Mouse (Mus musculus): ENCODE data around the gene Tecta. TPM values are rescaled to one million over a fixed set of nuclear protein-coding genes. Genes with fewer than 3 reads are reported as not detected.

The Tecta gene
- total RNA-seq, 4 experiments from 2014 or later = 0.14 to 0.39 (median 0.18) TPM

DNA sequence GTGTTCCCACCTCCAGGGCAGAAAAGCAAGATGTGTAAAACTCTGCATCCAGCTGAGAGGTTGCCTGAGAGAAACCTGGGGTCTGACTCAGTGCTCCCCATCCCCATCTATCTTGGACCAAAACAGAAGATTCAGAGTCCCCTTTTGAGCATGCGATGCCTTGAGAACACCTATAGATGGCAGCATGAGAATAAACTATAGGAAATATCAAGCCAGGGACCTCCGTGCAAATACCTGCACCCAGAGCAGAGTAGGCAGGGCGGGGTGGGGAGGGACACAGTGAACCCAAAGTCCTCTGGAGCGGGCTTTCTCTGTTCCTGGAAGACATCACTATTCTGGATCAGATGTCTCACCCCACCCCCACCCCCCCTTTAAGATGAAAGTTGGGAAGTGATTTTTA, 11.2 kb downstream of the Tecta start:
- no peak for DNase-seq (ENCODE audit: low spot score in 2 of 2)

DNA sequence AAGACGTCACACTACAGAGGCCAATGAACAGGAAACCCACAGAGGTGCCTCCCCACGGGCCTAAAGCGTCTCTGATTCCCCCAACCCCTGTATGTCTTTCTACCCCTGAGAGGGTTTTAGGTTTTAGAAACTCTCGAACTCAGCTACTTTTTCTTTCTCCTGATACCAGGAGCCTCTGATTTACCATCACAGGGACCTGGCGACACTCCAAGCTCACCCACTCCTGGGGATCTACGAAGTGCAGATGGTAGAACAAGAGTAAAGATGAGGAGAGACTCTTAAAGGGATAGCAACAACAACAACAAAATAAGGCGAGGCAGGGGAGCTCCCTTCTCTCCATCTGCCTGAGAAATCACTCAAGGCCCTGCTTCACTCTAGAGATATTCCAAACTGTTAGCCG, 12.7 kb downstream of the Tecta start:
- DNase-seq (ENCODE audit: low spot score in 2 of 2) = no peak

DNA sequence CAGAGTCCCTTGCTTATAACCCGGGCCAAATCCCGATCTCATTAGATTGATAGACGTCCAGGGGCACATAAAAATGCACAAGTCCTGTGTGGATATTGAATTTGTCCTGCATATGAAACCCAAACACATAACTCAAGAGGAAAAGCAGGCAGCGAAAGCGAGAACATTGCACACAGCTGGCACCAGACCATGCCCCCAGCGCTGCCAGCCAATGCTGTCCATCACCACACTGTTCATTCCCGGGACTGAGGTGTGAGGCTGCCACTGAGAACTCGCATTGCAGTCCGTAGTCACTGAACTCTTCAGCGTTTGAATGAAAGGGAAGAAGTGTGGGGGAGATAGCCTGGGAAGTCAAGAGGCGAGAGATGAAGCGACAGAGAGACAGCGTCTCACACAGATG, 14.1 kb downstream of the Tecta start:
- no peak for DNase-seq (ENCODE audit: low spot score in 2 of 2)

DNA sequence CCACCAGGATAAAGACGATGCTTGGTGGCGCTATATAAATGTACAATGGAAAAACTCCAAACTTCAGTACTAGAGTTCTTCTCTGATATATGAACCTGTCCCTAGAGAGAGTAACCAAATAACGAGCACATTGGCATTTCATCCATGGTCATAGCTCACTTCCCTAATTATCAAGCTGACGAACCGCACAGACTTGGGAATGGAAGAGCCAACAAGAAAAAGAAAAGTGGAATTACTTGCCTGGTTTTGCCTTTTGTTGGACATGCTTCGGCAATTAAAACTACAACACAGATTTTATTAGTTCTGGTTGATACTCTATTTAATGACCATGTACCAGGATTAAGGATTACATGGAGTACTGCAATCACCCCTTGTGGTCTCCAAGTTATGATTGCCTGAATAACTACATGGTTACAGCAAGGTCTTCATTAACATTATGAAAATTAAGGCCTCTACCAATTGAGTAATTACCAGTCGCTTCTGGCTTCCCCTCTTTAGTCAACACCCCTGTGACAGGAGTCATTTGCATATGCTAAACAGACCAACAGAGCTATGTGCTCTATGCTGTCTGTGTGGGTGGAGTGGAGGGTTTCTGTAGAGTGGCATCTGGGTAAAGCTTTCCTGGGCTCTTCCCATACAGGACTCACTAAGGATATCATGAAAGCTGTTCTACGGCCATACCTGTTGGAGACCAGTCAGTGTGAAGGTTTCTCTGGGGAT, 16.9 kb downstream of the Tecta start:
- no peak for DNase-seq (ENCODE audit: low spot score in 2 of 2)

DNA sequence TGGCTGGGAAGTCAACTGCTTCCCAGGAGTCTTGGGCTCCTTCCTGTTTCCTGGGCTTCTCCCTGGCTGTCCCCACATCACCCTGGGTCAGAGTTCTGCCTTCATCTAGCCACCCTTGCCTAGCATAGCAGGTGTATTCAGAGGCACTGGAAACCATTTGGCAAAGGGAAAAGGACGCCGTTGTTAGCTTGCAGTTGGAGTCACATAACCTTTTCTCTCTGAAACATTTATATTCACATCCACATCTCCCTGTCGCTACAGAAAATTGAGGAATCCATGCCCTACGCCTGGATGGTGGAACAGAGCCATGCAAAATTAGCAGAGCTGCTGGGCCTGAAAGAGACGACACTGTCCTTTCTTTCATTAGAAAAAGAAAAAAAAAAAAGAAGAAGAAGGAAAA, 17.7 kb downstream of the Tecta start:
- DNase-seq (ENCODE audit: low spot score in 2 of 2) = peak in 1 of 2 experiments; percentile 59

DNA sequence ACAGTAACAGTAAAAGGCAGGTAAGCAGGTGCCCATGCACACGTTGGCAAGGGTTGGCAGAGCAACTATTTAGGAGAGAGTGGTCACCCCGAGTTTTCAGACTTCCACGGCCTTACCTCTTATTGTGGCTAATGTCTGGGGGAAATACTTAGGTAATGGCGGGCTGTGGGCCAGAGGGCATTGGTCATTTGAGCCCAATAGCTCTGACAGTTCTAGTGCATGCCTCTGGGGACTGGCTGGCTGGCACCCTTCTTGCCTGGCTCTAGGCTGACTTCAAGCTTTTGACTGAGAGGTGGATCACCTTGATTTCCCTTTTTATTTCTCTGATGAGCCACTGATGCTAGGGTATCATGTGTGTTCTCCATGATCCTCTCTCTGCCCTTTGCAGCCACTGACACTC, 21.7 kb downstream of the Tecta start:
- no peak for DNase-seq (ENCODE audit: low spot score in 2 of 2)

DNA sequence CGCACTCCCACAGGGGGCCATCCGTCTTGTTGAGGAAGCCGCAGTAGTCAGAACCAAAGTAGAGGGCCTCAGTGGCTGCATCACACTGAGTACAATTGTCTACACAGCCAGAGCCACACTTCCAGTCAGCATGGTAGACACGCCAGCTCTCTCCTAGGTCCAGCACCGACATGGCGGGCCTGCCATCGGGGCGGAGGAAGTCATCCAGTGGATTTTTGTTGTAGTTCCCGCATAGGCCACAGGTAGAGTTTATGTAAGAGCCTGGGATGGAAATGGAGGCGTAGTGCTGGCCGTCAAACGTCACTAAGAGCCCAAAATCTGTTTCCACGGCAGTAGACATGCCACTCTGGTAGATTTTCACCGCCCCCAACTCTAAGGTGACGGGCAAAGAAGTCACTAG, 22.1 kb downstream of the Tecta start:
- DNase-seq (ENCODE audit: low spot score in 2 of 2) = no peak

DNA sequence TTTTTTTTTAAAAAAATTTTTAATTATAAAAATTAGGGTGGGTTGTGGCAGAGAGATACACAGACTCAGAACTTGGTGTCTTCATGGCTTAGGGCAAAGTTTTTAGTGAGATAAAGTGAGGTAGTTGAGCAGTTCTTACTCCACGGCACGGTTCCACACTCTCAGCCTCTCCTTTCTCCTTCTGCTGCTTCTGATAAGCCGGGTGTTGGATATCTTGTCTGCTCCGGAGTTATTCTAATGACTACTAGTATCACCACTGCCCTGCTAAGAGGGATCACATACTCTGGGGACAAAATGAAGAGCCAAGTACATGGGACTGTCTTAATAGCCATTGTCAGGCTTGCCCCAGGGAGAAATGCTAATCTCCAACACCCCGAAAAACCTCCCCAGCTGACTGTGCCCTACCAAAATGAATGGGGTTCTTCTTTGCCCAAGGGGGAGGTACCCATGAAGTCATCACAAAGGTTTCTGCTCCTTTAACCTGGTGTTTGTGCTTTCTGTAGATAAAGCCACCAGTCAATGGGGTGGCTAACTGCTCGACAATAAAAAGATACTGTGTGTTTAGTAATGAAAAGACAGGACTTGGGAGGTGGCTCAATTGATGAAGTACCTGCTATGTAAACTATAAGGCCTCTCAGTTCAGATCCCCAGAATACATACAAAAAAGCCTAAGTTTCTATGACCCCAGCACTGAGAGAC, 27.9 kb downstream of the Tecta start:
- no peak for DNase-seq (ENCODE audit: low spot score in 2 of 2)

DNA sequence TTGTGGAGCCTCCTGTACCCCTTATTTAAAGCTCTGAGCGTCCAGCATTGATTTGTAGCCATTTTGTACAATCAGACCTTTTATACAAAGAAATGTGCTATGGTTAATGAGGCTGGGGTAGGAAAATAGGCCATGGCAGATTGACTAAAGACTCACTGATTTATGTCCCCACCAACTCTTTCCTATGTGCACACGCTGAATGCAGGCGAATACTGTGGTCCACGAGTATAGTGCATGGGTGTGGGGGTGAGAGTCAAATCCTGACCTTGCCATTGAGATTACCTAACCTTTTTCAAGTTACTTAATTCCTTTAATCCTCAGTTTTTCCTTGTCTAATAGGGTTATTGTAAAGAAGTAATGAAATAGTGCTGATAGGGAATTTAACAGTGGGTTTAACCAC, 42.1 kb downstream of the Tecta start:
- DNase-seq (ENCODE audit: low spot score in 2 of 2) = no peak

DNA sequence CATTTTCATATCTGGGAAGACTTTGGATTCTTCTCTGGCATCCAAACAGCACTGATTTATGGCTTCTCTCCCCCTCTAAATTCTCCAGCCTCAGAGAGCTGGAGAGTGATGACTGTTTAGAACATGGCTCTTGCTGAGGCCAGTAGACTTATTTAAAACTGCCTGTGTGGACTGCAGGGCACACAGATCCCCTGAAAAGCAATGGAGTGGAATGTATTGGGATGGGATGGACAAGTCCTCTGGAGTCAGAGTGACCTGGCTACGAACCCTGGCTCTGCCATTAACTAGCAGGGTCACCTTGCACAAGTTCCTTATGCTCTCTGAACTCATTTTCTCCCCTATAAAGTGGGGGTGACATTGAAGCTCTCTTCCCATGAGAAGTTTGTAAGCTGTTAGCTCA, 44.9 kb downstream of the Tecta start:
- DNase-seq (ENCODE audit: low spot score in 2 of 2) = no peak

DNA sequence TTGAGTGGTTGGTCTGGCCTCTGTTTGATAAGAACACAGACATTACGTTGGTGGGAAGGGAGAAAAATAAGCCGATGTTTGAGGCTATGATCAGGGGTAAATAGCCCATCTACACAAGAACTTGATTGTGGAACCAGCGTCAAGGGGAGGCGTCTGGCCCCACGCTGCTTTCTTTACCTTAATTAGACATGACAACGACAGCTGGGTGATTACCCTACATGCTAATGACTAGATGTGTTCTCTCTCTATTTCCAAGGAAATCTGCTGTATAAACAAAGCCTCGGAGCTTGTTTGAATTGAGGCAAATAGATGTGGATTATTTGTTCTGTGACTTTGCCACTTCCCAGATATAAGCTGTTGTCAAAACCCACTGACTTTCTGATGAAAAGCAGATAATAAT, 49.9 kb downstream of the Tecta start:
- DNase-seq (ENCODE audit: low spot score in 2 of 2) = no peak

DNA sequence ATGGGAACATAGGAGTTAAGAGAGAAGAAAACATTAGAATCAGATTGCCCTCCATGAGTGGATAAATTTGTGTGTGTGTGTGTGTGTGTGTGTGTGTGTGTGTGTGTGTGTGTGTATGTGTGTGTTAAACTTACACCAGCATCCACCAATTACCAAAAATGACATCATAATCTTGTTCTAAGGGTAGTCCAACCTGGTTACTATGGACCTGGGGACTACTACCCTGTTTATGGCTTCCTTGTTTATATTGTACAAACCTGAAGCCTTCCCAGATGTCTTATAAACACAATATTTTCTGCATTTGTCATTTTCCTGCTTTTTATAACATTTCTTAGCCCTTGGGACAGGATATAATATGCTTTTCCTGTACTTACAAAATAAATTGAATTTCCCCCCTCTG, 53.4 kb downstream of the Tecta start:
- DNase-seq (ENCODE audit: low spot score in 2 of 2) = no peak

DNA sequence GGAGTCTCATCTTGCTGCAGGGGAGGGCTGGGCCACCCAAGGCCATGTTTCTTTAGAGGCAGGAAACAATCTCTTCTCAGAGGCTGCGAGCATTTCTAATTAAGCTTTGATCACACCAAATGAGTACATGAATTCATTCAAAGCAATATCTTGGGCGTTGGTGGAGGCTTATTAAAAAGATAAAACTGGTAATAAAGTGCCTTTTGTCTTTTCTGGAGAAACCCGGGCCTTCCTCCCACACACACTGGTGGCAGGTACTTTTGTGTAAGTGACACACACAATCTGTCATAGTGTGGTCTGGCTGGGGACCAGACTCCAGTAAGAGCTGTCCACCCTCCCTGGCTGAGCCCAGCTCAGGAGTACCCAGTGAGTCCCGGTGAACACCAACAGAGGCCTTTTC, 60.6 kb downstream of the Tecta start:
- DNase-seq (ENCODE audit: low spot score in 2 of 2) = no peak

DNA sequence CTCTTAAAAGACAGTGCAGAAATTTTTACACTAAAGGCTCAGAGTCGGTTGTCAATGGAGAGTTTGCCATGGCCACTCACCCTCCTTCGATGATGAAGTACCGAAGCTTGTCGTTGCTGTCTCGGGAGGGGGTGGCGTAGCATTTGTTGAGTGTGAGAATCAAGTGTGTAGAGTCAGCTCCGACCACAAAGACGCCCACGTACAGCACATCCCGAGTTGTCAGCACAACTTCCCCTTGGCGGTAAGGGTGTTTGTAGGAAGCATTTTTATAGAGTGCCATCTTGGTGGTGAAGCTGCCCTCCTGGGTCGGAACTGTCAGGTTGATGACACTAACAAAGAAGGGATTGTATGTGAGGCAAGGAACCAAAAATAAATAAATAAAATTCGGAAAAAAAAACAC, 62.7 kb downstream of the Tecta start:
- DNase-seq (ENCODE audit: low spot score in 2 of 2) = no peak

DNA sequence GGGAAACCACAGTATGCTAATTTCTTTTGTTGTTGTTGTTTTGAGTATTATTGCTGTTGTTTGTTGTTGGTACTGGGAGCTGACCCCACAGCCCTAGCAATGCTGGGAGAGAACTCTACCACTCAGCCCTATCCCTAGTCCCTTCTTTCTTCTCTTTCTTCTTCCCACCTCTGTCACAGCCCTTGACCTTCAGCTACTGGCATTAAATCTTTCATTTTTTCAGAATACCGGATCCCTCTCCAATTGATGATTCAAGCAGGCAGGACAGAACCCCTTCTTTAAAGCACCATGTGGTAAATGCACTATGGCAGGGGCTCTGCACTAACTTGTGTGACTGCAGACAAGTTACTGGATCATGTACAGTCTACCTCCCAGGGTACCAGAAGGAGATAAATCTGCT, 63.2 kb downstream of the Tecta start:
- DNase-seq (ENCODE audit: low spot score in 2 of 2) = no peak

DNA sequence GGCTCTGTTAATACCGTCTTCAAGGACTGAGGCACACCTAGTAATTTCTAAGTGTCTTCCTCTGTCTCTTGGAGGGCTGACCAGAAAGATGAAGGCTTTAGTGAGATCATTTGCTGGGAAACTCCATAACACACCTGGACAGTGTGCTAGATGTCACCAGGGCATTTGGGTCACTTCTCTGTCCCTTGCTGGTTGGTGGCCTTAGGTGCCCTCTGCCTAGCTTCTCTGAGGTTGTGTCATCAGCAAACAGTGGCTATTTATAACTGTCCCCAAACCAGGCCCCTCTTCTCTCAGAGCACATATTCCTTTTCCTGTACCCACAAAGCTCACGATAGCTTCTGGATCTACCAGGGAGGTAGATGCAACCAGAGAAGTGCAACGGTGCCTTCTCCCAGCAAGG, 64.8 kb downstream of the Tecta start:
- no peak for DNase-seq (ENCODE audit: low spot score in 2 of 2)

DNA sequence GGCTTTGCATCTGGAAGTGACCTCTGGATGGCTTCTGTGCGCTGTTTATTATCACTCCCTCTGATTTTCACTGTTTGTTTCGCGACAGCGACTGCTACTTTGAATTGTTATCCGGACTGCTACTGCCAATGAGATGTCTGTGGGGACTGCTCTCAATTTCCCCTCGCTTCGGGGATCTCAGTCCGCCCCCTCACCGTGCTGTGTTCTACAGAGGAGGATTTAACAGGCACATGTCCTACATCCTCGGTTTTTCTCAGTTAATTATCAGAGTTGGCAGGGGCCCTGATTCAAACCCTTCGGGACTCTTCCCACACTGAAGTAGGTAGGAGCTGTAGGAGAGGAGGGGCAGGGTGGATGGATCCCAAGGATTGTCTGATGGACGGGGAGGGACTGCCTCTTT, 67.0 kb downstream of the Tecta start:
- DNase-seq (ENCODE audit: low spot score in 2 of 2) = no peak

DNA sequence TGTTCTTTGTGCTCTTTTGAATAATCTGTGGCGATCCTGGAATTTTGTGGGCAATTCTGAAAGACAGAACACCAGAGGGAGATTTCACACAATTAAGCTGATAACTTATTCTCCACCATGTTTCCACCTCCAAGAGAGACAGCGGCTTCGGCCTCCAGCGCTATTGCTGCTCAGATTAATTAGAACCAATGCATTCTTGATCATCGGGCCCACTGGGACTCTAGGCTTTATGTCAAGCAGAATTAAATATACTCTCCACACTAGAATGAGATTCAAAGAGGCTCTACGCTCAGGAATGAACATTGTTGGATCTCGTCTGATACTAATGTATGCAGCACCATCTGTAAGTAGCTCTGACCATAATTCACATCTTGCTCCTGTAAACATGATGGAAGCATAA, 68.4 kb downstream of the Tecta start:
- no peak for DNase-seq (ENCODE audit: low spot score in 2 of 2)

DNA sequence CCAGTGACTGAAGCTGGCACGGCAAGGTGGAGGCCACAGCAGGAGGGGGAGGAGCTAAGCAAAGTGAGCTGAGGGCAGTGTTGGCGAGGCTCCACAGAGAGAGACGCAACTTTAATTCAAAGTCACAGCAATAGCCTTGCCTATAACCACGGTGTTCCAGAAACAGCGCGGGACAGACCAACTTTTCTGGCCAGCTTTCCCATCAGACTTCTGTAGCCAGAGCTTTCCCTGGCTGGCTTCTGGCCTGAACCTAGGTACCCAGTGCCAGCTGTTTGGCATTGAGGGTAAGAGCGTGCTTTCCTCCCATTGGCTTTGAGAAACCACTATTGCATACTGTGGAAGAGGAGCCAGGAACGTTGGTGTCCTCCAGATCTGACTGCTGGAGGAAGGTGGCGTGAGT, 70.0 kb downstream of the Tecta start:
- DNase-seq (ENCODE audit: low spot score in 2 of 2) = no peak

DNA sequence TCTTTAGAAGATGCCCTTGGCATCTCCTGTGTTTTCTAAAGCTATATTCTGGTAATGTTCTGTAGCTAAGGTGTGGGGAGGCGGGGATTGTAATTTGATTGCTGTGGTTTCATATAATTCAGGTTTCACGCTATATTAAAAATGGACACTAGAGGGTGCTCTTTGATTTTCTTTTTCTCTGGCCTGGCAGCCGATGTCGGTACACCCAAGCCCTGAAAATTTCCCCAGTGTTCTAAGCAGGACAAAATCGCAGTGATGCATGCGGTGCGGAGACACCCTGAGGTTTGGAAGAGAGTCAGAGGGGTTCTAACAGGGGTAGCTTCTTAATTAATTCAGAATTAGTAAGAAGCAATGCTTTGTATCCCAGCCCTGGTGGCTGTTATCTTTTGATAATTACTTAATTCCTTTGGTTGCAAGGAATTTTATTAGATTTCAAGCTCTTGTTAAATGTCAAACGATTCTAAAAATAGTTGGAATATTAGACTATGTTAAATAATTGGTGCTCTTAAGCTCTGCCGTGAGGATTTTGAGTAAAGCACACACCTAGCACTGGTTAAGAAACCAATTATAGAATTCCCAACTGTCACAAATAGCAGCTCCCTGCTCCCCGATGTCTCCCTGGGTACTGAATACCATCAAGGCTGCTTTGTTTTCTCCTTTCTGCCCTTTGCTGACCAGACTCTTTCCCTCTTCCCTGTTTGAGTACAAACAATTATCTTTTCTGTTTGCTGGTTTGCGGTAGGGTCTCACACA, 72.9 kb downstream of the Tecta start:
- DNase-seq (ENCODE audit: low spot score in 2 of 2) = no peak

DNA sequence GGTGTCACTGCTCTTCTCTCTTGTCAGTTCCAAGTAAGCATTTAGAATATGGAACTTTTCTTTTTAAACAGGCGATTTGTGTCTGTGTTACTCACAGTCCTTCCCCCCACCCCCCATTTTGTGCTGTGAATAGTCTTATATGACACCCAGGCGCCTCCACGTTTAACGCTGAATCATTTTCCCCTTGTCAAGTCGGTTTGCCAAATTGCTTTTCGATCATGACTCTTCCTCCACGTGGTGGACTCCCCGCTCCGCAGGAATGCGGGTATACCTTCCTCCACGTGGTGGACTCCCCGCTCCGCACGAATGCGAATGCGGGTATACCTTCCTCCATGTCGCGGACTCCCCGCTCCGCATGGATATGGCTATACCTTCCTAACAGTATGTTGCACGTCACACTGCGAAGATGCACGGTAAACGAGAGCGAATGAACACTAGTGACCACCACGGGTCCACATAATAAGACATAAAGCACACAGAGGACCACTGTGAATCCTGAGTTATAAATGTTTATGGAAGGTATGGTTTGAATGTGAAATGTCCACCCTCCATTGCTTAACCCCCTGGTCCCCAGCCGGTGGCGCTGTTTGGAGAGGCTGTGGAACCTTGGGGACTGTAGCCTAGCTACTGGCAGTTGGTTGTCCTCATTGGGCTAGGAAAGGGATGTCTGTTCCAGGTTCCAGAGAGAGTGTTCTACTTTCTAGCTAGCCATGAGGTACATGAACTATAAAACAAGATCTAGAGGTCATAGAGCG, 74.9 kb downstream of the Tecta start:
- DNase-seq (ENCODE audit: low spot score in 2 of 2) = peak in 1 of 2 experiments; percentile 53

DNA sequence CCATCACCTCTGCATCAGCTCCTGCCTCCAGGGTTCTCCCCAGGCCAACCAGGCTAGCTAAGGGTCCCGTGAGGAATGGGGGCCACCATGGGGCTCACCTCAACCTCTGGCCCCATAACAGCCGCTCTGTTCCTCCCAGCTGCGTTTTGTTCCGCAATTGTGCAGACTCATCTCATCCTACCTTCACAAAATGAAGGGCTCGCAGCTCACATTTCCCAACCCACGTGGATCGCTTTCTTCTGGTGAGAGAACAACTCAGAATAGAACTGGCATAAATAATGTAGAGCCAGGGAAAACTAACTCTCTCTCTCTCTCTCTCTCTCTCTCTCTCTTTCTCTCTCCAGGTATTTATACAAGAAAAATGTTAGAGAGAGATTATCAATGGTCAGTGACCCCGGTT, 76.5 kb downstream of the Tecta start:
- DNase-seq (ENCODE audit: low spot score in 2 of 2) = no peak
